Mouse (Mus musculus) urinary bladder, postnatal 10 days (tissue): ENCODE data around the gene Ip6k2.

Source experiments
- DNase-seq: peaks from one replicate; pipeline ENCODE4 v3.0.0; 2022; ENCODE audit warnings: low spot score

Gene Ip6k2

DNA sequence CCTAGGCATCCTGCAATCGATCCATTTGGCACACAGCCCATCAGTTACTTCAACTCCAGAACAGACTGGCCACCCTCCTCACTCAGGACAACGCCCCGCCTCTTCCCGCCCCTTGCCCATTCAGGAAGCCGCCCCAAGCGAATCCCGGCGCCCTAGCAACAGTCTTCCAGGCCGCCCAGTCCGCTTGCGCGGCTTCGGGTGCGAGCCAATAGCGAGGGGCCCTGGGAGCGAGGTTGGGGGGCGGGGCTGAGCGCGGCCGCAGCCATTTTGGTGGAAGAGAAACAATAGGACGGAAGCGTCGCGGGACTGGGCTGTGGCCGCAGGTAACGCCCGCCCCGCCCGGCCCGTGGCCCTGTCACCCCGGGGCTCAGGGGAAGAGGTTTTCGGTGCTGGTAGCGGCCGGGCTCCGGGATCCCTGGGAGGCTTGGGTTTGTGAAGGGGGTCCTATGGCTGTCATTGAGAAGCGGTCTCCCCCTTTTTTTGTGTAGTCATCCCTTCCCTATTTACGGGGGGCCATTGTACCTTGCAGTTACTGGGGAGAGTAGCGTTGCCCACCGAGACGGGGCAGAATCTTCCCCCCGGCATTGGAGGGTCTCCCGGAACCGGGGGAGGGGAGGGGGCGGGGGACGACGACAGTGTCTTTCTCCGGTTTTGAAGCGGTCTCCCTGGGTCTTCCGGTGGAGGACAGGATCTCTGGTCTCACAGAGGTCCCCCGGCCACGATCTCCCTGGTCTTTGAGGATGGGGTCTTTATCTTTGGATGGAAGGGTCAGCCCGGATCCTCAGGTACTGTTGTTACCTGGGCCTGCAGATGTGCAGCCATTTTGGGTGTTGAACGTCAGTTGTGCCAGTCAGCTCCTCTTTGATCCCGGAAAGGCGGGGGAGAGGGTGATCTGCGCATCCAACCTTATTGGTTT lies at the start of gene Ip6k2:
Gene Ip6k2 (plus strand): TSS at position 249 of the 916 bp plus-strand sequence.
- DNase-seq = peak; percentile 84

DNA sequence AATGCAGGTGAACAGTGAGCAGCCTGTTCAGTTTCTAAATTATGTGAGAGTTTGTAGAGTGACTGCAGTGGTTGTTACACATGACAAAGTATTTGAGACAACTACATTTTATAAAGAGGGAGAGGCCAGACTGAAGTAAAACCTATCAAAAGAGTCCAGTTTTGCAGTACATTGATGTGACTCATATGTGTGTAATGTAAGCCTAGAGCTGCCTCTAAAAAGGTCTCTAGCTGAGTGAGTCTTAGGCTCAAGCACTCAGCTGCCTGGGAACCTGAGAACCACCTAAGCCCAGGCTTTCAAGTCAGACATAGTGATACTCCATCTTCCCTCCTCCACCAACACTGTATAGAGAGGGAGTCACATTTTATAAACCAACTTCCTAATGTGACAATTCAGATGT lies 49.0 kb upstream of the Ip6k2 start:
- no peak for DNase-seq

DNA sequence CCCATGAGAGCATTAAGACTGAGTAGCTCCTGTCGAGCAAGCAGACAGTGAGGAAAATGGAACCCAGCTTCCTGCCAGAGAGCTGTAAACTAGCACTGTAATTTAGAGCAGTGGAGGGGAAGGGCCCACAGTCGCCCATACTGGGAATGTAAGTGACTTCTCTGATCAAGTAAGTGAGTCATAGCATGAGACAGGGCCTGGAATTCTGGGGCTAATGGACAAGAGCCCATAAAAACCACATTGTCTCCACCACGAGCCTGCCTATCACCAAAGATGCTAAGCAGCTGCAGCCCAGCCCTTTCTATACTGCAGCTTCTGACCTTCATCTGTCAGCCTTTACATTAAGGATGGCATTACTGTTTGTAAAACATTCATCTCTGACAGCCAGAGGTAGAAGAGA lies 44.4 kb upstream of the Ip6k2 start:
- no peak for DNase-seq

DNA sequence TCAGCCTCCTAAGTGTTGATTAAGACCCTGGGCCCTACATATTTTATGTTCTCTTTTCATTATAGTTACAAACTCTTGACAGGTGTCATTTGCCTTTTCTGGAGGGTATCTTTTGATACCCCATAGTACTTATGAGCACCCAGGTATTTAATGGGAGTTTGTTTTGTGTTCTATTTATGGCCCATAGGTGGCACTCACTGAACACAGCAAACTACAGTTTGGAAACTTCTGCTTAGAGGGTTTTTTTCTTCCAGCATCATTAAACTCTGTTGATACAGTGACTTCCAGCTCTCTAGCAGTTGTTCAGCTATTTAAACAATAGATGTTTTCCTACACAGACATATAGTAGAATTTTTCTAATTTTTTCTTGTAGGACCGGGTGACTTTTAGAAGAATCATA lies 43.5 kb upstream of the Ip6k2 start:
- DNase-seq = no peak

DNA sequence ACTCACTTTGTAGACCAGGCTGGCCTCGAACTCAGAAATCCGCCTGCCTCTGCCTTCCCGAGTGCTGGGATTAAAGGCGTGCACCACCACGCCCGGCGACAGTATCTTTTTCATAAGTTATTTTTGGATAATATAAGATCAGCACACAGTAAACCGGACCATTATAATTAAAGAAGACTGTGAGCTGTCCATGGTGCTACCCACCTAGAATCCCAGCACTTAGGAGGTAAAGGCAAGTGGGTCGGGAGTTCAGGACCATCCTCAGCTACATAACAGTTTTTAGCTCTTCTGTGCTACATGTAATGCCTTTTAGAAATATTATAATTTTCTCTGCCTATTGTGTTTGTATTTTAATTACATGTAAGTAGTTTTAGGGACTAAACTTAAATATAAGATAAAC lies 41.5 kb upstream of the Ip6k2 start:
- no peak for DNase-seq

DNA sequence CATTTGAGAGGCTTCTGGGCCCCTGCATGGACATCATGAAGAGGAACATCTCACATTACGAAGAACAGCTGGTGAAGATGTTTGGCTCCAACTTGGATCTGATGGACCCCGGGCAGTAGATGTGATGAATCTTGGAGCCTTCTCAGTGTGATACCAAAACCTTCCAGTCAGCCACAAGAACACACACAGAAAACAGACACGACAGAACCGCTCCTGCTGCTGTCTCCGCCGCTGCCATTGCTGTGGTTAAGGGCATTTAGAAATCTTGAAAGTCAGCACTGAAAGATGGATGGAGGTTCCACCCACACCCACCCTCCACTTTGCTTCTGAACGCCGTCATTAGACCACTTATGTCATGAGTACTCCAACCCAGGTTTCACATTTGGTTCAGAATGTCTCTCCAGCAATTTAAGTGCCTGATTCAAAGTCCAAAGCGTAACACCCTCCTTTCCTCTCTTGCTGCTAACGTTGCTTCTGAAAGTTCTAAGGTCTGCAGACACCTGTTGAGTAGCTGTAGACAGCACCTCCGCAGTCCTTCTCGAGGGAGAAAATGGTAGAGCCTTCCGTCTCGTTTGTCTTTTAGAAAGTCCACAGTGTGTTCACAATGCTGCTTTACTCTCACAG lies 36.6 kb upstream of the Ip6k2 start:
- DNase-seq = no peak

DNA sequence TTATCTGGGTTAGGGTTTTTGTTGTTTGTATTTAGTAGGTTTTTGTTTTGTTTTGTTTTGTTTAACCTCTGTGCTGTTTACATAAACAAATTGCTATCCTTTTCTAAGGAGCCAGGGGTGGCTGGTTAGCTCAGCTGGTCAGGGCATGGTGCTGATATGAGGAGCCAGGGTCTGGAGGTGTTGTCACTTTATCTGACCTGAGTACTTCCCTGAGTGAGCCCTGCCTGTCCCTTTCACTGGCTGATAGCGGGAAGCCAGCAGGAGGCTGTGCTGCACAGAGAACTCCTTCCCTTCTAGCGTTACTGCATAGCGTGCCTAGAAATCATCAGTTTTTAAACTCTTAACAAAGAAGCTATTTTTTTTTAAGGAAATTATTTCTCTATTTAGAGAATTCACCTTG lies 35.9 kb upstream of the Ip6k2 start:
- DNase-seq = no peak

DNA sequence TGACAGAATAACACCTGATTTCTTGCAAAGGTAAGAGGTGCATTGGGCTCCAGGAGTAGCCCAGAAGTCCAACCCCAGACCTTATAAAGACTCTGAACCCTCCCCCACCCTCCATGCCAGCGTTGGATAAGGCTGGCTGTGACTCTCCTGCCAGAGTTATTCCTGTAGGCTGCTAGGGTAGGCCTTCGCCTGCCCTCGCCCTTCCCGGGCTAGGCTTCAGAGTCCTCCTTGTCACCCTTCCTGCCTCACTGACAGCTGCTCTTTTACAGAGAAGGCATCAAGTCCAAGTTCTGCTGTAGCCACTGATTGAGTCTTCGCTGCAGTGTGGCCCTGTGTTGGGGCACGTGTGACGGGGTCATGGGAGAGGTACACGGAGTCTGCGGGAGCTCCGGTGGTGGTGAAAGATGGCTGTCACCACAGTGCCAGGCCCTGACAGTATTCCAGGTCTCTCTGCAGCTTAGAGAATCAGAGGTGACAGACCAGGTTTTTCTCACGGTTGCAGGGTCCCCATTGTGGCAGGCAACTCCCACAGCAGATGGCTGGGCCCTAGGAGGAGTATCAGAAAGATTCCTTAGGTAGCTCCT lies 34.9 kb upstream of the Ip6k2 start:
- DNase-seq = no peak

DNA sequence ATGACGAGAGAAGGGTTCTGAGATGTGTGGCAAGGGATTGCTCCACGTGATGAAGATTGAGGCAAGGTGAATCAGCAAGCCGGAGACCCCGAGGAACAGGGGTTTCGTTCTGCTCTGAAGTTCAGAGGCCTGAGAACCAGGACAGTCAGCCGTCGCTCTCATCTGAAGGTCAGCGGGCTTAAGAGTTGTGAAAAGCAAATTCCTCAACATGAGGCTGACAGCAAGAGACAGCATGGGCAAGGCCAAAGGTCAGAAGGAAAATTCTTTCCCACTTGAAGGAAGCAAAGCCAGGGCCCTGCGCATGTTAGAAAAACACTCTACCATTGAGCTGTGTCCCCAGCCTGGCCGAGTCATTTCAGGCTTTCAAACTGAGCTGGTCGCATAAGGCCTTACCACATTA lies 33.0 kb upstream of the Ip6k2 start:
- no peak for DNase-seq

DNA sequence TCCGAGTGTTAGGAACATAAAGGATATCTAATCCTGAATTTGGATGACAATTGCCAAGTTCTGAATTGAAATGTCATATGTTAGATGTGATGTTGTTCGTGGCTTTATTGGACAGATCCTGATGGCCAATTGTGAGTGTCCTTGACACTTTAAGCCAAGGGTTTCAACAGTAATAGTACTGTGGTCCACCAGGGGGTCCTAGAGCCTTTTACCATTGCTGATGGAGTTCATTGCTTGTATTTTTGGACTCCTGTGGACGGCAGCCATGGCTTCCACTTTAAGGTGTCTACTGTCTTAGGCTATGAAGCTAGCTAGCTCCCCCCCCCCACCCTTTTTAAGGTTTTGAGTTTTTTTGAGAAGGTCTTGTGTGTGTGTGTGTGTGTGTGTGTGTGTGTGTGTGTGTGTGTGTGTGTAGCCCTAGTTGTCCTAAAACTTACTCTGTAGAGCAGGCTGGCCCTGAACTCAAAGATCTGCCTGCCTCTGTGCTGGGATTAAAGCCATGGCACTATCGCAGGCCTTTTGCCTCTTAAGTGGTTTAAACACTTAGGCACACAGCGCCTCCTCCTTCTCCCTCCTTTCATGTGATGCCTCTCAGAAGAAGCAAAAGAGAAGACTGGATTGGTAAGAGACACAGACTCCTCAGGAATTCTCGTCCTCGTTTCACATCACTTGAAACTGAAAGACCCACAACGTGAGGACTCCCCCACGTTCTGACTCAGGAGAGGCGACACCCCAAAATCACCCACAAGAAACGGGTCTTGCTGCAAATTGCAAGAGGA lies 31.3 kb upstream of the Ip6k2 start:
- no peak for DNase-seq

DNA sequence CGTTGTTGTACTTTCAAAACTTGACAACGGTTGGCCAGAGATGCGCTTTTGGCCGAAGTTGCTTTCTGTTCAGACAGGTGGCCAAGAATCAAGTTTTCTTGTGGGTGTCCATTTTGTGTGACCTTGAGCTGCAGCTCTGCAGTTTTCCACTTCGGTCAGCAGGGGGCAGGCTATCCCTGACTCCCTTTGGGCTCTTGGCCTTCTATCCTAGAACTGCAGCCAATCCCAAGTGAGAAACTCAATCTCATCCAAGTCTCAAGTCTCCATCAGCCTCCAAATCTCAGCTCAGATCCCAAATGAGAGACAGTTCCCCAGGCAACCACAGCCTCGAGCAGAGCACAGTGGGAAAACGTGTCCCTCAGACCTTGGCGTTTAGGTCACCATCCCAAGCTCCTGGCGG lies 30.3 kb upstream of the Ip6k2 start:
- DNase-seq = no peak

DNA sequence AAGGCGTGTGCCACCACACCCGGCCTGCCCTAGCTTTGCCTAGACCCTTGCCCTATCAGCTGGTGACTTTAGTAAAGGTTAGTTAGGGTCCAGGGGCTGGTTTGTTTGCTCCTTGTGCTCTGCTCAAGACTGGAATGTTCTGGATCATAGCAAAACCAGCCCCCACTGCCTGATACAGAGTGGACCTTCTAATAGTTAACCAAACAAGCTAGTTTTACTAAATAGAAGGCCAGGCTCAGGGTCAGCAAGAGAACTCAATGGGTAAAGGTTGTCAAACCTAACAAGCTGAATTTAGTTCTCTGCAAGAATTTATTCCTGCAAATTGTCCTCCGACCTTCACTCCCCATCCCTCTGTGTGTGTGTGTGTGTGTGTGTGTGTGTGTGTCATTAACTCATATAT lies 29.6 kb upstream of the Ip6k2 start:
- DNase-seq = no peak

DNA sequence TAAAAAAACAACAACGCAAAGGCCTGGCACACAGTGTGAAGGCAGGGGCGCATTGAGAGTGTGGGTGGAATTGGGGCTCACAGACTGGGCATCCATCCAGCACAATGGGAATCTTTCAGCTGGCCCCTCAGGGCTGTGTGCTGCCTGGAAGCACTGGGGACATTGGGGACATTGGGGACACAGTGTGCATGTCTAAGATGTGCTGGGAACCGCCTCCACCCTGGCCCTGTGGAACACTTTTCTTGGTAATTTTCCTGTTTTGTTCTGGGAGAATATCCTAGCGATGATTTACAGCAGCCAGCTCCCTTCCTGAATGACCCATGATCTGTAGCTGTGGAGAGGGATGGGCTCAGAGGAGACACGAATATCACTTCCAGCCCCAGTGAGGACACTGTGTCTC lies 29.2 kb upstream of the Ip6k2 start:
- no peak for DNase-seq

DNA sequence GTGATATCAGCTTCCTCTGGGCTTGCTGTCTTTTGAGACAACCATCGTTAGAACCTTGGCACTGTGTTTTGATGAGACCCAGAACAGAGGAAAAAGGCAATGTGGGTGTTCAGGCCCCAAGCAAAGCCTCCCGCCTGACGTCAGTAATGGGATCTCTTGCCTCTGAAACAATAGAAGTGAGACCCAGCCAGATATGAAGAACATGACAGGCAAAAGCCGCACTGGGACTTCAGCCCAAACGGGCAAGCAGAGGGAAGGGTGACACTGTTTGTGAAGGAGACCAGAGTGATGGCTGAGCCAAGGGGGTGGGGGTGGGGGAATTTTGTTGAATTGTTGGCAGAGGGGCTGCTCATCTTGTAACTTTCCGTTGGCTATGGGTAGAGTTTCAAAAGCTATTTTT lies 26.2 kb upstream of the Ip6k2 start:
- DNase-seq = no peak

DNA sequence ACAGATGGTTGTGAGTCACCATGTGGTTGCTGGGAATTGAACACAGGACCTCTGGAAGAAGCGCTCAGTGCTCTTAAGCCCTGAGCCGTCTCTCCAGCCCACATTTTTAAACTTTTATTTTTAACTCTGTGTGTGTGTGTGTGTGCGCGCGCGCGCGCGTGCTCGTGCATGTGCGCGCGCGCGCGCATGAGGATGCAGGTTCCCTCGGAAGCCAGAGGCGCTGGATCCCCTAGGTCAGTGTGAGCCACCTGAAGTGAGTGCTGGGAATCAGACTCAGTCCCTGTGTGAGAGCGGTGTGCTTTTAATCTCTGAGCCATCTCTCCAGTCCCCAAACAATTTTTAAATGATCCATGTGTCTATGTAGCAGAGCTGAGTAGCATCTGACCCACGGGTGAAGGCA lies 24.5 kb upstream of the Ip6k2 start:
- DNase-seq = no peak

DNA sequence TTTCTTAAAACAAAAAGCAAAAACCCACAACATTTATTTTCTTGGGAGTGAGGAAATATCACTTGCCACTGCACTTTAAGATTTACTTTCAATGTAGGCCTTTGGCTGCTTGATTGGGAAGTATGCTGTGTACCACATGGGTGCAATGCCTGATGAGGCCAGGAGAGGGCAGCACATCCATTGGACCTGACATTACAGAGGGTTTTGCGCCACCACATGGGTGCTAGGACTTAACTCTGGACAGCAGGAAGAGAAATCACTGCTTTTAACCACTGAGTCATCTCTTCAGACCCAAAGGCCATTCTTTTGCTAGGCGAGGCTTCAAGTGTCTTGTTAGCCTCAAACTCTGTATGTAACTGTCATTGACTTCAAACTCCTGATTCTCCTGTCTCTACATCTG lies 23.8 kb upstream of the Ip6k2 start:
- DNase-seq = no peak

DNA sequence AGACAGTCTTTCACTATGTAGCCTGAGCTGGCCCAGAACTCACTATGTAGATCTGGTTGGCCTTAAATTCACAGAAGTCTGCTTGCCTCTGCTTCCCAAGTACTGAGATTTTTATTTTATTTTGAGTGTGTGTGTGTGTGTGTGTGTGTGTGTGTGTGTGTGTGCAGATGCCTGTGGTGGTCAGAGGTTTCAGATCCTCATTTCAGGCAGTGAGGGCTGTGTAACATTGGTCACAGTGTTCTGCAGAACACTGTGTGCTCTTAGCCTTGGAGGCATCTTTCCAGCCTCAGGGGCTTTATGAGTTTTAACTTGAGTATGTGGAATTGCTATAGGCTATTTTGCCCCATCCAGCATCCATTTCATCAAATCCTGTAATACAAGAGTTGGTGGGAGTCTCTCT lies 22.0 kb upstream of the Ip6k2 start:
- no peak for DNase-seq

DNA sequence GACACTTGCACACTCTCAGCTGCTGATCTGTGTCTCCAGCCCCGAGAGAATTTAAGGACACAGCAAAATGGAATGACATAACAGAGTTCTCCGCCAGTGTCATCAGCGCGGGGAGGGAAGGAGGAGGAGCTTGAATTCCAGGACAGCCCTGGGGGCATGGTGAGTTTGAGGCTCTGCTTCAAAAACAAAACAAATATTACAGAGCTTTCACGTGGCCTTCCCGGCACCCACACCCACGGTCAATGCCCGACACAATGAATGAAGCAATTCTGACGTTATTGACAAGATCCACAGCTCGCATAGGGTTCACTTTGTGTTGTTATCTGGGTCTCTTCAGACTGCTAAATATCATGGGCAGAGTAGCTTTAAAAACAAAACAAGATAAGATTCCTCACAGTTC lies 18.6 kb upstream of the Ip6k2 start:
- DNase-seq = no peak

DNA sequence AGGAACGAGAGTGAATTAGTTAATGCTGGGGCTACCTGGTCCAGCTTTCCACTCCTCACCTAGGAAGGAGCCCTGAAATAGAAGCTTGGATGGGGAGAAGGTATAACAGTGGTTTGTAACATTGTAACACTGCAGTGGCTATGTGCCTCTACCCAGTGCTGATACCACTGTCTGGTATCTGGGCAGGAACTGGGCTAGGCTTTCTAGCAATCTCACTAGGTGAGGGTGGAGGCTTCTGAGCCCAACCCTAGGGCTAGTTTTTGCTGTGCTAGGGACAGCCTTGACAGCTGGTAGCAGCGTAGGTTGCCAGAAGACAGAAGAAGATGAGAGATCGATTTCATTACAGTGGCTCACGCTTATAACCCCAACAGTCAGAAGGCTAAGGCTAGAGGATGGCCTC lies 7.0 kb upstream of the Ip6k2 start:
- no peak for DNase-seq

DNA sequence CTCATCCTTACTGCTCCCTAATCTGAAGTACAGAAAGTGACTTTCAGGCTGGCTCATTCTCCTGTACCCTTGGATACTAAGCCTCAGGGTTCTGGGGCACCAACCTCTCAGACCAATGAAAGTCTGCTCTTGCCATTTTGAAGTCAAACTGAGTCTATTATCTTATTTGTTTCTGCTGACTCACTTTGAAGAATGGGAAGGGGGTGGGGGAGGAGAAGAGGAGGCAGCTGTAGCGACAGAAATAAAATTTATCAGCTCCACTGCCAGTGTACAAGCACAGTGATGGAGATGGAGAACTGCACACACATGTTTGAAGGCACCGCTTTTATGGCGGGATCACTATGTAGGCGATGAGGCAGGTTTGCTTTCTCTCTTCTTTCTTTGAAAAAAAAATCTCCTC lies 6.3 kb upstream of the Ip6k2 start:
- DNase-seq = no peak

DNA sequence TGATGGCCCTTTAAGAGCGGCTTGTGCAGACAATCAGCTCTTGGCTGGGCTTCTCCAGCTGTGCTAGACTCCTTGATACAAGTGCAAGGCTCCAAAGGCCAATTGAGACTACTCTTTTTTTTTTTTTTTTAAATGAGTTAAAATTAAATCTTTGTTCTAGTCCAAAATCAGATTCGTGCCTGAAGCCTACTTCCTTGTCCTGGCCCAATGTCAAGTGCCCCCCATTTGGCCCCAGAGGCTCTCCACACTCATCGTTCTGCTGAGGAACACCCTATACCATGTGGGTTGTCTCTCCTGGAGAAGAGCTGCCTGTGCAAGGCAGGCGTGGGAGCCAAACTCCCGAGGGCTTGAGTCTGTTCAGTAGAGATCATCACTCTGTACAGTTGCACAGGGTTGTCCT lies 2.6 kb upstream of the Ip6k2 start:
- no peak for DNase-seq

DNA sequence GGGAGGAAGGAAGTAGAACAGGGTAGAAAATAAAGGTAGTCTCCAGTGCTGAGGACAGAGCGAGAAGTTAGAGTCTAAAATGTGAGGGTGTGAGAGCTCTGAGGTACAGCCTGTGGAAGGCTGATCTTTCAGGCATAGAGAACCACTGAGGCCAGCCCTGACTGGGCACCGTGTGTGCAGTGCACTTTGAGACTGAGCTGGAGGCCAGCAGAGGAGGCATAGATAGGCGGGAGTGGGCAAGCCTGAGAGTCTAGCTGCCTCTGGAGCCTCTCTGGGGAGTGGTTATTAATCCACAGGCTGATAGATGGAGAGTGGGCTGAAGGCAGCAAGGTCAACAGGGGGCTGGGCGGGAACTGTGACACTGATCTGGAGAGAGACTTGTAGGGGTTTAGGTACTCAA lies 1.7 kb upstream of the Ip6k2 start:
- no peak for DNase-seq
